Mouse (Mus musculus) cortical plate, adult 2 months (tissue): Measurements from ENCODE around the gene Gm15056.

Source experiments
- CTCF ChIP-seq: fragments of 200-500 bp; IDR thresholded peaks from 2 replicates; pipeline ENCODE4 v1.5.1; 2011; ENCODE audit warnings: mild to moderate bottlenecking, control low read depth, low read length; ENCODE audit not compliant: insufficient read depth; ENCODE audit errors: extremely low read depth
- POLR2A ChIP-seq: fragments of 200-500 bp; IDR thresholded peaks from 2 replicates; pipeline ENCODE4 v1.6.1; 2011; ENCODE audit warnings: mild to moderate bottlenecking, low read length, control low read depth; ENCODE audit not compliant: insufficient read depth; ENCODE audit errors: extremely low read depth

GRCm38 (mm10) chr8:20907119-20907518 is 4.7 kb upstream of the Gm15056 start:
- TF ChIP-seq CTCF (no peak), POLR2A (no peak)
